Mouse (Mus musculus) myocyte (in vitro differentiated cells): ENCODE data around the gene Shroom3.

Experiments
- CEBPB ChIP-seq: IDR thresholded peaks from 2 replicates; pipeline ENCODE4 v1.6.1; 2011; ENCODE audit warnings: mild to moderate bottlenecking, moderate library complexity; ENCODE audit not compliant: poor library complexity, insufficient read depth, severe bottlenecking
- E2F4 ChIP-seq: IDR thresholded peaks from one replicate; pipeline ENCODE4 v1.6.1; 2011; ENCODE audit warnings: mild to moderate bottlenecking, control low read depth, moderate library complexity; ENCODE audit not compliant: insufficient read depth
- MAX ChIP-seq: IDR thresholded peaks from one replicate; pipeline ENCODE4 v1.6.1; 2011; ENCODE audit warnings: low read depth, mild to moderate bottlenecking, control low read depth
- MYOD1 ChIP-seq, 3 experiments: IDR thresholded peaks; one replicate each; pipeline ENCODE4 v1.6.1; 2011; ENCODE audit warnings: control low read depth in 2 of 3, low read depth in 2 of 3, mild to moderate bottlenecking in 2 of 3, moderate library complexity in 1 of 3; ENCODE audit not compliant: insufficient read length in 2 of 3, control insufficient read depth in 1 of 3
- MYOG ChIP-seq, 3 experiments: IDR thresholded peaks; one replicate each; pipeline ENCODE4 v1.6.1; 2011; ENCODE audit warnings: control low read depth in 2 of 3, low read depth in 2 of 3, mild to moderate bottlenecking in 2 of 3; ENCODE audit not compliant: insufficient read length in 2 of 3, control insufficient read depth in 1 of 3, insufficient read depth in 1 of 3
- POLR2A ChIP-seq: IDR thresholded peaks from one replicate; pipeline ENCODE4 v1.6.1; 2011; ENCODE audit warnings: low read depth, mild to moderate bottlenecking, control low read depth, moderate library complexity; ENCODE audit not compliant: insufficient read length
- POLR2AphosphoS2 ChIP-seq: IDR thresholded peaks from one replicate; pipeline ENCODE4 v1.6.1; 2011; ENCODE audit warnings: low read depth, control low read depth; ENCODE audit not compliant: insufficient read length
- REST ChIP-seq: IDR thresholded peaks from one replicate; pipeline ENCODE4 v1.6.1; 2011; ENCODE audit warnings: mild to moderate bottlenecking, control low read depth, moderate library complexity; ENCODE audit not compliant: insufficient read depth, insufficient read length
- SRF ChIP-seq: IDR thresholded peaks from one replicate; pipeline ENCODE4 v1.6.1; 2011; ENCODE audit warnings: low read depth; ENCODE audit not compliant: control insufficient read depth, insufficient read length
- TCF12 ChIP-seq: IDR thresholded peaks from one replicate; pipeline ENCODE4 v1.6.1; 2011; ENCODE audit warnings: mild to moderate bottlenecking, control low read depth; ENCODE audit not compliant: poor library complexity, insufficient read depth, severe bottlenecking
- TCF3 ChIP-seq: IDR thresholded peaks from one replicate; pipeline ENCODE4 v1.6.1; 2011; ENCODE audit warnings: low read depth, control low read depth; ENCODE audit not compliant: insufficient read length
- USF1 ChIP-seq: IDR thresholded peaks from one replicate; pipeline ENCODE4 v1.6.1; 2011; ENCODE audit warnings: low read depth, mild to moderate bottlenecking, control low read depth, moderate library complexity

- TF ChIP-seq REST (no peak), POLR2A (no peak), E2F4 (no peak), USF1 (no peak), POLR2AphosphoS2 (no peak), TCF12 (no peak), MYOD1 (IDR thresholded peaks at IDR 0.05; ENCODE audit: control insufficient read depth in 1 of 3, insufficient read length in 2 of 3, low read depth in 2 of 3) (no peak), MAX (no peak), TCF3 (no peak), SRF (no peak), MYOG (IDR thresholded peaks at IDR 0.05; ENCODE audit: control insufficient read depth in 1 of 3, insufficient read depth in 1 of 3, insufficient read length in 2 of 3, low read depth in 2 of 3) (no peak), CEBPB (no peak)
These were observed 29.6 kb downstream of the Shroom3 start for GRCm38 (mm10) chr5:92712621-92713395.
